Mouse (Mus musculus) heart, adult 8-10 months (tissue): Measurements from ENCODE around the gene Cdc37. TPM values are rescaled to one million over a fixed set of nuclear protein-coding genes. Genes with fewer than 3 reads are reported as not detected.

Experiments
- DNase-seq: peaks from one replicate; pipeline ENCODE4 v3.0.0; 2022; ENCODE audit warnings: low spot score
- total RNA-seq, 4 experiments: library from RNA; stranded (reverse); gene quantifications; 2 replicates each; pipeline ENCODE4 v1.2.4; 2022

Cdc37 gene
- total RNA-seq, 4 experiments from 2014 or later: 138 to 170 (median 157) TPM

GRCm38 (mm10) chr9:21100447-21101161 is 49.2 kb downstream of the Cdc37 start:
- no peak for DNase-seq

- DNase-seq: no peak
These were observed 52.0 kb downstream of the Cdc37 start for GRCm38 (mm10) chr9:21097793-21098192.

GRCm38 (mm10) chr9:21095958-21096357 is 53.8 kb downstream of the Cdc37 start:
- DNase-seq: no peak

GRCm38 (mm10) chr9:21093423-21093822 is 56.4 kb downstream of the Cdc37 start:
- DNase-seq: no peak

- peak; percentile 98 for DNase-seq
These were observed 58.0 kb downstream of the Cdc37 start, which contains the start of the genes Gm38431 and Raver1 for GRCm38 (mm10) chr9:21091707-21092320. Gm38431 (minus strand) TSS chr9:21091997. Raver1 (minus strand) TSS chr9:21092008.

- no peak for DNase-seq
These were observed 58.6 kb downstream of the Cdc37 start for GRCm38 (mm10) chr9:21090972-21091706.

GRCm38 (mm10) chr9:21090537-21090936 is 59.2 kb downstream of the Cdc37 start:
- DNase-seq: no peak

- no peak for DNase-seq
These were observed 66.5 kb downstream of the Cdc37 start for GRCm38 (mm10) chr9:21083324-21083723.

Other genes starting within 250 kb of the Cdc37 start
- gene Dnmt1, start 190.1 kb downstream of the Cdc37 start, total RNA-seq: 10 to 100 TPM; 10.8 to 14.5 (median 12.3) TPM
- 1 to 10 TPM; 1.8 to 6.8 (median 4.6) TPM for gene S1pr2, start 173.2 kb downstream of the Cdc37 start, total RNA-seq
- 100 to 1,000 TPM; 135 to 142 (median 136) TPM for gene Mrpl4, start 147.2 kb downstream of the Cdc37 start, total RNA-seq
- gene Icam1, start 134.0 kb downstream of the Cdc37 start, total RNA-seq: 10 to 100 TPM in 2 of 4 experiments, 1 to 10 TPM in 2; 7.5 to 11.3 (median 9.9) TPM
- 1 to 10 TPM in 1 of 4 experiments, under 1 TPM in 3; 0.27 to 1.9 (median 0.74) TPM for gene Icam4, start 120.6 kb downstream of the Cdc37 start, total RNA-seq
- gene Icam5, start 117.9 kb downstream of the Cdc37 start, total RNA-seq: under 1 TPM in 1 of 4 experiments, not detected in 3; 0.12 TPM
- gene Zglp1, start 82.9 kb downstream of the Cdc37 start, total RNA-seq: not detected
- gene Gm49373, start 76.9 kb downstream of the Cdc37 start, total RNA-seq: under 1 TPM in 1 of 4 experiments, not detected in 3; 0.38 TPM
- gene Fdx1l, start 76.4 kb downstream of the Cdc37 start, total RNA-seq: 10 to 100 TPM; 36.4 to 53.0 (median 41.0) TPM
- gene Gm38431, start 58.0 kb downstream of the Cdc37 start, total RNA-seq: 1 to 10 TPM in 1 of 4 experiments, under 1 TPM in 3; 0.26 to 1.6 (median 0.36) TPM
- gene Raver1, start 58.0 kb downstream of the Cdc37 start, total RNA-seq: 10 to 100 TPM; 25.7 to 26.2 (median 26.0) TPM
- gene Tyk2, start 18.7 kb downstream of the Cdc37 start, total RNA-seq: 1 to 10 TPM; 8.6 to 9.1 (median 8.7) TPM
- gene Pde4a, start 15.7 kb upstream of the Cdc37 start, total RNA-seq: 10 to 100 TPM; 48.5 to 75.4 (median 62.1) TPM
- 10 to 100 TPM; 43.6 to 52.1 (median 45.5) TPM for gene Keap1, start 89.4 kb upstream of the Cdc37 start, total RNA-seq
- 1 to 10 TPM; 1.6 to 1.9 (median 1.8) TPM for gene S1pr5, start 98.5 kb upstream of the Cdc37 start, total RNA-seq
- gene Atg4d, start 115.3 kb upstream of the Cdc37 start, total RNA-seq: 100 to 1,000 TPM in 1 of 4 experiments, 10 to 100 TPM in 3; 87.0 to 105 (median 93.5) TPM
- 10 to 100 TPM; 16.2 to 18.3 (median 17.3) TPM for gene Kri1, start 138.0 kb upstream of the Cdc37 start, total RNA-seq
- 10 to 100 TPM; 15.1 to 17.7 (median 16.7) TPM for gene Cdkn2d, start 141.4 kb upstream of the Cdc37 start, total RNA-seq
- gene Ap1m2, start 162.4 kb upstream of the Cdc37 start, total RNA-seq: not detected
- 100 to 1,000 TPM in 1 of 4 experiments, 10 to 100 TPM in 3; 90.2 to 124 (median 94.3) TPM for gene Slc44a2, start 170.7 kb upstream of the Cdc37 start, total RNA-seq
- gene Ilf3, start 217.9 kb upstream of the Cdc37 start, total RNA-seq: 10 to 100 TPM; 28.2 to 31.4 (median 29.8) TPM